11 mouse cellular contexts compared by ENCODE assay signal in genomic region chr4:117847011-117847410, GRCm38 (mm10). TPM values are rescaled to one million over a fixed set of nuclear protein-coding genes. Genes with fewer than 3 reads are reported as not detected.
DNase-seq lines count a peak whose midpoint lies in the region; ATAC-seq lines count a peak whose summit lies in the region.
"Had no signal": no experiment of that assay in that cellular context is flagged by ENCODE, and none has a peak within 500 bp of the region (broad histone marks: within the 10 kb centered on the region; RNA-seq: fewer than 3 reads in every experiment).

No protein-coding gene starts in this region.

- H3K9ac ChIP-seq in liver, embryonic 12.5 days: peak overlapping the region; percentile 50; the same call in 1 of the 2 replicates
- H3K9ac ChIP-seq: limb, embryonic 15.5 days had no signal

- no peak overlapping the region for H3K4me2 ChIP-seq in liver, embryonic 12.5 days
- H3K4me2 ChIP-seq: limb, embryonic 15.5 days had no signal

- H3K36me3 ChIP-seq in liver, embryonic 12.5 days: peaks cover 100% of the 10 kb centered on the region
- H3K36me3 ChIP-seq in limb, embryonic 10.5 days: peaks cover 8% of the 10 kb centered on the region

- no peak overlapping the region for H3K4me3 ChIP-seq in liver, embryonic 12.5 days
- no peak overlapping the region for H3K4me3 ChIP-seq in limb, embryonic 10.5 days
- H3K4me3 ChIP-seq: limb, embryonic 15.5 days had no signal

- no peaks in the 10 kb centered on the region for H3K9me3 ChIP-seq in liver, embryonic 12.5 days (replicated peaks)
- H3K9me3 ChIP-seq in limb, embryonic 10.5 days (replicated peaks): no peaks in the 10 kb centered on the region
- H3K9me3 ChIP-seq: limb, embryonic 15.5 days had no signal

- peak; percentile 73 to 74 for DNase-seq in cerebellum, postnatal 14 days
- DNase-seq in cerebellum, adult 11 months: no peak
- no peak for DNase-seq in liver
- DNase-seq in Muller cell, postnatal 12 days (ENCODE audit: inconsistent ontology term): peak; percentile 81
- DNase-seq in limb, embryonic 10.5 days (ENCODE audit: low spot score): peak; percentile 66
- no peak for DNase-seq in adrenal gland, adult 18-20 months (ENCODE audit: low spot score in 2 of 2)
- DNase-seq in ovary, adult 18-20 months (ENCODE audit: low spot score): no peak
- DNase-seq: gastrocnemius, postnatal 25 days had no signal

- H3K4me1 ChIP-seq in liver, embryonic 12.5 days: peaks cover 31% of the 10 kb centered on the region
- H3K4me1 ChIP-seq in limb, embryonic 10.5 days: peaks cover 23% of the 10 kb centered on the region

- 0 out of 2 replicates have a peak, but pooled peaks cover 12% of the 10 kb centered on the region for H3K27me3 ChIP-seq in liver, embryonic 12.5 days (replicated peaks)
- H3K27me3 ChIP-seq in limb, embryonic 10.5 days (ENCODE audit: low read depth, poor library complexity, severe bottlenecking): peaks cover 5% of the 10 kb centered on the region; the same call in 1 of the 2 replicates
- H3K27me3 ChIP-seq: limb, embryonic 15.5 days; Patski had no signal

- 85% methylated on average over 2 of the region's 2 CpGs for WGBS in liver, embryonic 12.5 days (ENCODE audit: insufficient replicate concordance)
- 31% methylated on average over 2 of the region's 2 CpGs for WGBS in limb, embryonic 10.5 days

- ATAC-seq in liver, embryonic 12.5 days: no peak
- ATAC-seq: Patski had no signal

- peak overlapping the region; percentile 48; the same call in 1 of the 2 replicates for H3K27ac ChIP-seq in liver, embryonic 12.5 days
- H3K27ac ChIP-seq in limb, embryonic 10.5 days: peak overlapping the region; percentile 74
- H3K27ac ChIP-seq: limb, embryonic 15.5 days had no signal

RNA-seq across cellular contexts. Expression of gene Slc6a9, which starts 12.7 kb away (rescaled TPM):
- 52.8 and 57.8 TPM in 2 replicates for polyA plus RNA-seq in liver, embryonic 12.5 days (2016; fragmentation: Nextera tagmentation; extraction: Ambion mirVana)
- polyA plus RNA-seq in limb, embryonic 10.5 days (2016; fragmentation: Nextera tagmentation; extraction: Ambion mirVana): 9.4 and 10.3 TPM in 2 replicates
- 10 to 100 TPM in 1 of 2 experiments, 1 to 10 TPM in 1; 6.5 to 11.8 TPM for total RNA-seq in adrenal gland, adult 18-20 months (2021)

RNA-seq across cellular contexts. Expression of gene Ccdc24, which starts 25.3 kb away (rescaled TPM):
- polyA plus RNA-seq in liver, embryonic 12.5 days (2016; fragmentation: Nextera tagmentation; extraction: Ambion mirVana): 1.7 and 2.0 TPM in 2 replicates
- 0.96 and 1.3 TPM in 2 replicates for polyA plus RNA-seq in limb, embryonic 10.5 days (2016; fragmentation: Nextera tagmentation; extraction: Ambion mirVana)
- under 1 TPM; 0.70 to 0.99 TPM for total RNA-seq in adrenal gland, adult 18-20 months (2021)
- total RNA-seq: gastrocnemius, postnatal 25 days had no signal

RNA-seq across cellular contexts. Expression of gene B4galt2, which starts 36.3 kb away (rescaled TPM):
- polyA plus RNA-seq in liver, embryonic 12.5 days (2016; fragmentation: Nextera tagmentation; extraction: Ambion mirVana): 5.2 and 5.7 TPM in 2 replicates
- polyA plus RNA-seq in limb, embryonic 10.5 days (2016; fragmentation: Nextera tagmentation; extraction: Ambion mirVana): 22.8 and 26.2 TPM in 2 replicates
- total RNA-seq in adrenal gland, adult 18-20 months (2021): 10 to 100 TPM in 1 of 2 experiments, 1 to 10 TPM in 1; 9.9 to 12.9 TPM

RNA-seq across cellular contexts. Expression of gene Atp6v0b, which starts 40.1 kb away (rescaled TPM):
- 180 and 198 TPM in 2 replicates for polyA plus RNA-seq in liver, embryonic 12.5 days (2016; fragmentation: Nextera tagmentation; extraction: Ambion mirVana)
- polyA plus RNA-seq in limb, embryonic 10.5 days (2016; fragmentation: Nextera tagmentation; extraction: Ambion mirVana): 143 and 147 TPM in 2 replicates
- total RNA-seq in adrenal gland, adult 18-20 months (2021): 100 to 1,000 TPM; 222 to 245 TPM

RNA-seq across cellular contexts. Expression of gene Dph2, which starts 44.8 kb away (rescaled TPM):
- polyA plus RNA-seq in liver, embryonic 12.5 days (2016; fragmentation: Nextera tagmentation; extraction: Ambion mirVana): 15.5 and 15.8 TPM in 2 replicates
- 22.7 and 25.1 TPM in 2 replicates for polyA plus RNA-seq in limb, embryonic 10.5 days (2016; fragmentation: Nextera tagmentation; extraction: Ambion mirVana)
- total RNA-seq in adrenal gland, adult 18-20 months (2021): 10 to 100 TPM; 11.7 to 13.3 TPM

Comparison
In these comparisons a context has a peak if more than half of its experiments do, and no peak if none do; other contexts are left out.
1. DNase-seq: peak in cerebellum, postnatal 14 days (2 of 2), Muller cell, postnatal 12 days (single experiment) and limb, embryonic 10.5 days (single experiment); none in cerebellum, adult 11 months (single experiment), liver (single experiment), adrenal gland, adult 18-20 months (0 of 2) and ovary, adult 18-20 months (single experiment).